Mouse (Mus musculus) midbrain, postnatal 0 days (tissue): Measurements from ENCODE around the gene Npsr1. TPM values are rescaled to one million over a fixed set of nuclear protein-coding genes. Genes with fewer than 3 reads are reported as not detected.

ENCODE experiments used
- ATAC-seq: fragments of 200-750 bp; cut with Nextera tagmentation; 2 replicates; pipeline ENCODE4 v1.8.0; 2017; ENCODE audit warnings: moderate number of reproducible peaks, mild to moderate bottlenecking, moderate TSS enrichment, moderate library complexity; ENCODE audit not compliant: low FRiP score
- DNase-seq: peaks from one replicate; pipeline ENCODE4 v3.0.0-alpha.2; 2015; ENCODE audit warnings: low spot score
- H3K27ac ChIP-seq: fragments of 300-500 bp; sonication (generic); 2 replicates; pipeline ENCODE4 v1.5.1; 2014; ENCODE audit warnings: low read depth, mild to moderate bottlenecking, low read length, mixed read lengths
- H3K27me3 ChIP-seq: fragments of 300-500 bp; sonication (generic); 2 replicates; pipeline ENCODE4 v1.6.1; 2014; ENCODE audit warnings: low read length, control low read depth, mixed read lengths; ENCODE audit not compliant: insufficient read depth
- H3K36me3 ChIP-seq: fragments of 300-500 bp; sonication (generic); 2 replicates; pipeline ENCODE4 v1.6.1; 2014; ENCODE audit warnings: low read length, control low read depth, mixed read lengths; ENCODE audit not compliant: insufficient read depth
- H3K4me1 ChIP-seq: fragments of 300-500 bp; sonication (generic); 2 replicates; pipeline ENCODE4 v1.6.1; 2014; ENCODE audit warnings: mild to moderate bottlenecking, control low read depth, antibody characterized with exemption, low read length, mixed read lengths; ENCODE audit not compliant: insufficient read depth
- H3K4me2 ChIP-seq: fragments of 300-500 bp; sonication (generic); 2 replicates; pipeline ENCODE4 v1.6.1; 2014; ENCODE audit warnings: low read depth, mild to moderate bottlenecking, low read length, mixed read lengths; ENCODE audit not compliant: poor library complexity, severe bottlenecking
- H3K4me3 ChIP-seq: fragments of 300-500 bp; sonication (generic); 2 replicates; pipeline ENCODE4 v1.5.1; 2014; ENCODE audit warnings: low read depth, mild to moderate bottlenecking, low read length, moderate library complexity
- H3K9ac ChIP-seq: fragments of 300-500 bp; sonication (generic); replicated peaks from 2 replicates; pipeline ENCODE4 v1.6.1; 2014; ENCODE audit warnings: mild to moderate bottlenecking, low read length, moderate library complexity, mixed read lengths; ENCODE audit not compliant: poor library complexity, severe bottlenecking
- H3K9me3 ChIP-seq: fragments of 300-500 bp; sonication (generic); 2 replicates; pipeline ENCODE4 v1.6.1; 2016; ENCODE audit warnings: low read length, control low read depth
- CTCF ChIP-seq: IDR thresholded peaks from 2 replicates; pipeline ENCODE4 v1.5.1; 2016; ENCODE audit warnings: antibody characterized with exemption, mild to moderate bottlenecking
- WGBS: fragments of 180-500 bp; shearing (Covaris S2); extraction: QIAGEN DNeasy Blood & Tissue Kit; methylation state at CpG from one replicate; pipeline ENCODE4 v1.1.7; 2014; 5-methylcytosine and 5-hydroxymethylcytosine counted together
- polyA plus RNA-seq: library from polyadenylated mRNA; unstranded; fragments of >200 nt; fragmentation: Nextera tagmentation; extraction: Ambion mirVana; gene quantifications from 2 replicates; pipeline ENCODE4 v1.2.1, GENCODE M21; 2015
- total RNA-seq: library from RNA; depleted of rRNA; stranded (reverse); fragments of >200 nt; gene quantifications from 2 replicates; pipeline ENCODE4 v1.2.3, GENCODE M21; 2014; rRNA removed

Gene Npsr1
- total RNA-seq = 0.94 and 1.4 TPM in 2 replicates
- 0.38 and 1.0 TPM in 2 replicates for polyA plus RNA-seq

GRCm38 (mm10) chr9:24097696-24098095 is at the start of gene Npsr1:
Gene Npsr1 (plus strand): TSS chr9:24097996.
- no peaks in the 10 kb centered on the region for H3K4me1 ChIP-seq
- ATAC-seq = no peak
- DNase-seq = no peak
- H3K4me3 ChIP-seq = no peak within 1 kb of the TSS
- no peaks in the 10 kb centered on the region for H3K27me3 ChIP-seq
- H3K36me3 ChIP-seq = no peaks in the 10 kb centered on the region
- H3K9ac ChIP-seq = no peak within 1 kb of the TSS
- no peak within 1 kb of the TSS for H3K27ac ChIP-seq
- TF ChIP-seq CTCF = no peak
- 72% methylated on average over 7 of the region's 7 CpGs for WGBS
- no peaks in the 10 kb centered on the region for H3K9me3 ChIP-seq
- H3K4me2 ChIP-seq = no peak within 1 kb of the TSS

DNA sequence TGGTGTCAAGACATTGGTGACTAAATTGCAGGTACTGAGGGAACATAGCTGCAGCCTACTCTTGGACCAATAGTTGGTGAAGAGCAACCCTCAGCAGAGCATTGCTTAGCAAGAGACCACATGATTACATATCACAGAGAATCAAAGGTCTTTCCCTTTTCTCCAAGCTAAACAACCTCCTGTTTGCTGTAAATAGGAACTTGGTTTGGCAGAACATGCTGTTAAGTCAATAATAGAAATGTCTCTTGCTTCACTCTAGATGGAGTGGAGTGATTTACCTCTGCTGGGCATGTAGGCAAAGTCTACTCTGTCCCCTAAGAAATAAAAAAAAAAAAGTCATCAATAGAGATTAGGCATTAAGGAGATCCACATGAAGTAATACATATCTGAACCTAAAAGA is 46.3 kb upstream of the Npsr1 start:
- Histone ChIP-seq H3K36me3 (no peaks in the 10 kb centered on the region), H3K27ac (no peak overlapping the region), H3K9ac (no peak overlapping the region), H3K4me2 (no peak overlapping the region), H3K27me3 (no peaks in the 10 kb centered on the region), H3K4me3 (no peak overlapping the region), H3K4me1 (no peaks in the 10 kb centered on the region), H3K9me3 (no peaks in the 10 kb centered on the region)
- DNase-seq (no peak), ATAC-seq (no peak)
- TF ChIP-seq CTCF = no peak

DNA sequence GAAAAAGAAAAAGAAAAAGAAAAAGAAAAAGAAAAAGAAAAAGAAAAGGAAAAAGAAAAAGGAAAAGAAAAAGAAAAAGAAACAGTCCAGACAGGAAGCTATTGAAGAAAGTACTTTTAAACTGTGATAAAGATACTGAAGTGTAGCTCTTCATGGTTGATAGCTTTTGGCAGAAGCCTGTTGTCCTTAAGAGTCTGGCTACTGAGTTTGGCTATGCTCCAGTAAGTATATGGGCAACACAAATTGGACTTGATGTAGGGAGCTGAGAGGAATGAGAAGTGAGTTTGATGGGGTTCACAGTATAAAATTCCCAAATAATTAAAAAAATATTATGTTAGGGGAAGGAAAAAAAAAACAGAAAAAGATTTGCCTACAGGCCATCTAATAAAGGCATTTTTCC is 34.5 kb upstream of the Npsr1 start:
- Histone ChIP-seq H3K4me2 (no peak overlapping the region), H3K9ac (no peak overlapping the region), H3K4me3 (no peak overlapping the region), H3K27ac (no peak overlapping the region), H3K36me3 (no peaks in the 10 kb centered on the region), H3K4me1 (no peaks in the 10 kb centered on the region), H3K9me3 (no peaks in the 10 kb centered on the region), H3K27me3 (no peaks in the 10 kb centered on the region)
- ATAC-seq (no peak), DNase-seq (peak; percentile 44)
- no peak for TF ChIP-seq CTCF

GRCm38 (mm10) chr9:24071664-24072063 is 26.1 kb upstream of the Npsr1 start:
- Histone ChIP-seq H3K9me3 (no peaks in the 10 kb centered on the region), H3K27ac (no peak overlapping the region), H3K4me2 (no peak overlapping the region), H3K4me1 (no peaks in the 10 kb centered on the region), H3K27me3 (no peaks in the 10 kb centered on the region), H3K4me3 (no peak overlapping the region), H3K9ac (no peak overlapping the region), H3K36me3 (no peaks in the 10 kb centered on the region)
- TF ChIP-seq CTCF = no peak
- ATAC-seq (no peak), DNase-seq (no peak)
- WGBS = 78% methylated on average over 1 of the region's 1 CpGs

DNA sequence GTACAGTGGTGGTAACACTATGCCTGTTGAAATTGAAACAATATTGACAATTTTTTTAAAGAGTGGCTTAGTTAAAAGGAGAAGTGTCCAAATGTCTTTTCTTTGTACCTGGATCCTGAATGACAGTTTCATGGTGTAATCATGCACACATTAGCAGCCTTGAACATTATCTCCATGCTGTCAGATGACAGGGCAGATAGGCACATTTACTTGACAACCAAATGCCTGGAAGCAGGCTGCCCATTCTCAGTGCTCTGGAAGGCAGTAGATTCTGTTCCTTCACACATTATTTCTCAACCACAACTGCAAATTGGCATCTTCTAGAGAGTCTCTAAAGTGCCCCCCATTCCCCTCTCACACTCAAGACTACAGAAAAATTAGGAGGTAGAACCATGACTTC is 20.2 kb upstream of the Npsr1 start:
- Histone ChIP-seq H3K4me3 (no peak overlapping the region), H3K9me3 (no peaks in the 10 kb centered on the region), H3K36me3 (no peaks in the 10 kb centered on the region), H3K27ac (no peak overlapping the region), H3K27me3 (no peaks in the 10 kb centered on the region), H3K4me1 (no peaks in the 10 kb centered on the region), H3K9ac (no peak overlapping the region), H3K4me2 (no peak overlapping the region)
- ATAC-seq (no peak), DNase-seq (no peak)
- TF ChIP-seq CTCF = no peak

DNA sequence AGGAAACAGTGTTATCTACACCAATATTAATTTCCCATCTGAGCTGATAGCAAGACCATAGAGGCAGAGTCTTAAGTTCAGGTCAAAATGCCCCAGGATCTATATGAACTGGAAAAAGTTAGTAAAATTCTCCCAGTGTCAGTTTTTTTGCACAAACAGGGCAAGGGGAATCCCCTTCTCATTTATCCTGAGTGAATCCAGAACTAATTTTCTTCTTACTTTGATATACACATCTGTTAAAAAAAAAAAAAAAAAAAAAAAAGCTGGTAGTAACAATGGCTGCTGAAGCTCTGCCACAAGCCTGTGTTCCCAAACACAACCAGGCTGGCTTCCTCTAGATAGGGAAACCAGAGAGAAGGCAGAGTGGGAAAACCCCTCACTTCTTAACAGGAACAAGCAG is 5.9 kb upstream of the Npsr1 start:
- ATAC-seq = no peak
- no peak overlapping the region for H3K4me2 ChIP-seq
- no peak for TF ChIP-seq CTCF

DNA sequence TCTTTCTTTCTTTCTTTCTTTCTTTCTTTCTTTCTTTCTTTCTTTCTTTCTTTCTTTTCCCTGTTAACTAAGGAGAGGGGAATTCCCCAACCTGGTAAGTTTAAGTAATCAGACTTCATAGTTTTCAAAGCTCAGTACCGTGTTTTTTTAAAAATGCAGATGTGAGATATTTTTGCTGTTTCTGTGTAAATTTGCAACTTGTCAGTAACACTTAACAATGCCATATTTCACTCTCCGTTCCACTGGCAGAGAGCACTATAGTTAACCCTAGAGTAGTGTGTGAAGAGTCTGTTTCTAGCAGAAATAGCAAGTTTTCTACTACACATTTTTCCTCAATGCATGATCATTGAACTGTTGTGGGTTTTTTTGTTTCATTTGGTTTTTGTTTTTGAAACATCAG is 730 bp downstream of the Npsr1 start:
- no peaks in the 10 kb centered on the region for H3K4me1 ChIP-seq
- no peak overlapping the region for H3K4me3 ChIP-seq
- TF ChIP-seq CTCF = no peak
- H3K4me2 ChIP-seq = no peak overlapping the region
- WGBS = 75% methylated on average over 2 of the region's 2 CpGs
- no peaks in the 10 kb centered on the region for H3K9me3 ChIP-seq
- H3K27ac ChIP-seq = no peak overlapping the region
- ATAC-seq = no peak
- DNase-seq = no peak
- no peaks in the 10 kb centered on the region for H3K27me3 ChIP-seq
- H3K36me3 ChIP-seq = no peaks in the 10 kb centered on the region
- no peak overlapping the region for H3K9ac ChIP-seq

More for the DNA sequence above, 5.9 kb upstream of the Npsr1 start:
- no peak for DNase-seq
- Histone ChIP-seq H3K4me1 (no peaks in the 10 kb centered on the region), H3K27me3 (no peaks in the 10 kb centered on the region), H3K9me3 (no peaks in the 10 kb centered on the region), H3K36me3 (no peaks in the 10 kb centered on the region), H3K9ac (no peak overlapping the region), H3K27ac (no peak overlapping the region), H3K4me3 (no peak overlapping the region)
